Mouse (Mus musculus): ENCODE measurements around the gene Vwc2l.

Vwc2l gene

DNA sequence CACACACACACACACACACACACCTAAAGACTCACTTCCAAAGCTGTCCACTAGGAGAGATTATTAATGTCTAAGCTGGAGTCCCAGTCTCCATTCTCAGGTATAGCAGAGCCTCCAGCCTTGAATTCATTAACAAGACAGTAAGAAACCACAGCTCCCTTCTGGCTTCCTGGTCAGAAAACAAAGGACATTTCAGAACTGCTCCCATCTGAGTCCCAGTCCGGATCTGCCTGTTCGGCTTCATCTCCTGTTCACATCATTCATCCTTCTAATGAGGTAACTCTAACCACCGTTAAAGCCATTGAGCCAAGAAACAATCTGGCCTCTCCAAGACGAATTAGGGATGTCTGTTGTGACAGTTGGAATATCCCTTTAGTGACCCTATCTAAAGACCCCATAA is 185.7 kb downstream of the Vwc2l start:
- DNase-seq (ENCODE audit: low spot score): no peak

DNA sequence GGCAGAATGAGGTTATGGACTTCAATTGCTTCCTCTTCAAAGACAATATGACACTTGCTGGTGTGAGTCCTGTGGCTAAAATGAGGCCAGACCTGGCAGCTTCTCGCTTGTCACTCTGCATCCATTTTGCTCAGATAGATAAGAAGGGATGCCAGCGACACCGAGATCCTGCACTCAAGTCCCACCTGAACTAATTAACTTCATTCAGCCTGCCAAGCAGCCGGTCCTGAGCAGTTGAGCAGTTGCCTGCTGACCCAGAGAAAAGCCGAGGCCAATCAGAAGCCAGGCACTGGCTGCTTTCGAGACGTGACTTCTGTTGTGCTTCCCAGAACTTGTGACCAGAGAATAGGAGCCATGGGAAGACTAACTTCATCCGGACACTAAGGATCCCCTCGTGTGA is 187.6 kb downstream of the Vwc2l start:
- no peak for DNase-seq (ENCODE audit: low spot score)

DNA sequence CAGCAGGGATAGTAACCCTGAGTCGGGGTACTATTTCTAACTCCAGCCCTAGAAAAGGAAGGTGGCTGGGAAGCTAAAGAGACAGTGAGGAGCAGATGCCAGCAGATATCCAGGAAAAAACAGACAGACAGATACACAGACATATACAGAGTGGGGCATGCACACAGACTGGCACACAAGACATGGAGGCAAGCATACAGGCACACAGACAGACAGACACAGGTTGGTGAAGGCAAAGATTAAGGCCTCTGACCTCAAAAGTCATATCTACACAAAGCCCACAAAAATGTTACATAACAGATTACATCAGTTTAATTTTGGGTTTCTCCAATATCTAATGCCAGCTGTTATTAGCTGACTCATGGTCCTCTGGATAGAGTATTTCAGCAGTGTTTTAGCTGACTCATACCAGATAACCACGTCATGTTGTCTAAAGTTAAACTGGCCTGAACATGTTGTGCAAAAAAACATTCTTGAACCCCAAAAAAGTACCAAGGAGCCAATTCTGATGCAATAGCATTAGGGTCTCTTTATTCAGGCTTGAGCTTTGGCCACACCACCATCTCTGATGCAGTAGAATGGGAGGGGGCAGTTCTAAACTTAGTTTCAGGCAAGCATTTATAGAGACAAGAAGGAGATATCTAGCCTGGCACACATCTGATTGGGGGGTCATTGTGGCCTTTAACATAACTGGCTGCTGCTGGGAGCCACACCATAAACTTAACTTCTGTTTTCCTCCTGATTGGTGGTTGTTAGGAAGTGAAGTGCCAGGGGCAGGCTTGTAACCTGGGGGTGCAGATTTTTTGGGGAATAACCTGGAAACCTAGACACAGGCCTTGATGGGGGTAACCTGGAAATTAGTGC is 192.9 kb downstream of the Vwc2l start:
- DNase-seq (ENCODE audit: low spot score): no peak

DNA sequence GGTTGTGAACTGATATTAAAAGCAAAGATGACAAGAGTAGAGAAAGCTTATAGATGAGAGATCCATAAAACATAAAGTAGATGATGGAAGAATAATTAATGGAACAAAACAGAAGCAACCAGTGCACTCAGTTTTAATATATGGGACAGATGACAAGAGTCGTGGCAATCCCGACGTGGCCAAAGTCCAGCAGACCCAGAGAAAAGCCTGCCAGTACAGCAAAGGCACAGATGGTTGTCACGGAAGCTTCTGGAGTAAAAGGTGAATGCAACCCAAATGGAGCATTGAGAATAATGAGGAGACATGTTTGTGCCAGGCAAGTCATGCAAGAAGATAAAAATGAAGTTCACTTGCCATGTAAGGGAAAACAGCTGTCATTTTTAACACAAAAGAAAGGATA is 207.5 kb downstream of the Vwc2l start:
- DNase-seq (ENCODE audit: low spot score): no peak

Data from MN1 (cell line).